Mouse (Mus musculus) E14TG2a.4 (cell line): ENCODE results near the gene Ksr1.

Experiments
- CTCF ChIP-seq: conservative IDR thresholded peaks from 2 replicates; pipeline ENCODE4 v1.5.1; 2014; ENCODE audit warnings: low read length
- POU5F1 ChIP-seq: IDR thresholded peaks from 2 replicates; pipeline ENCODE4 v1.6.1; 2014; ENCODE audit warnings: low read length, borderline replicate concordance

- no peak for TF ChIP-seq CTCF
- no peak for TF ChIP-seq POU5F1
Observed at GRCm38 (mm10) chr11:79037555-79037954, 108.7 kb downstream of the Ksr1 start.
